Mouse (Mus musculus) neural tube, embryonic 15.5 days (tissue): Measurements from ENCODE around the gene Polr2l. TPM values are rescaled to one million over a fixed set of nuclear protein-coding genes. Genes with fewer than 3 reads are reported as not detected.

Experiments used
- ATAC-seq: fragments of 200-750 bp; cut with Nextera tagmentation; 2 replicates; pipeline ENCODE4 v1.8.0; 2017; ENCODE audit warnings: mild to moderate bottlenecking, moderate TSS enrichment, moderate library complexity; ENCODE audit not compliant: low FRiP score
- H3K27ac ChIP-seq: fragments of 300-500 bp; sonication (generic); replicated peaks from 2 replicates; pipeline ENCODE4 v1.5.1; 2015; ENCODE audit warnings: mild to moderate bottlenecking, inconsistent platforms
- H3K27me3 ChIP-seq: fragments of 300-500 bp; sonication (generic); replicated peaks from 2 replicates; pipeline ENCODE4 v1.6.1; 2015; ENCODE audit warnings: inconsistent platforms
- H3K36me3 ChIP-seq: fragments of 300-500 bp; sonication (generic); 2 replicates; pipeline ENCODE4 v1.6.1; 2015; ENCODE audit warnings: inconsistent platforms
- H3K4me1 ChIP-seq: fragments of 300-500 bp; sonication (generic); 2 replicates; pipeline ENCODE4 v1.6.1; 2015; ENCODE audit warnings: inconsistent platforms
- H3K4me2 ChIP-seq: fragments of 300-500 bp; sonication (generic); 2 replicates; pipeline ENCODE4 v1.6.1; 2015; ENCODE audit warnings: inconsistent platforms, mild to moderate bottlenecking, moderate library complexity
- H3K4me3 ChIP-seq: fragments of 300-500 bp; sonication (generic); replicated peaks from 2 replicates; pipeline ENCODE4 v1.5.1; 2015; ENCODE audit warnings: mild to moderate bottlenecking, inconsistent platforms
- H3K9ac ChIP-seq: fragments of 300-500 bp; sonication (generic); replicated peaks from 2 replicates; pipeline ENCODE4 v1.6.1; 2015; ENCODE audit warnings: mild to moderate bottlenecking, inconsistent platforms
- H3K9me3 ChIP-seq: fragments of 300-500 bp; sonication (generic); replicated peaks from 2 replicates; pipeline ENCODE4 v1.6.1; 2016; ENCODE audit warnings: inconsistent platforms
- WGBS: fragments of 180-500 bp; shearing (Covaris S2); methylation state at CpG from one replicate; pipeline ENCODE4 v1.1.7; 2015; ENCODE audit warnings: mixed read lengths; 5-methylcytosine and 5-hydroxymethylcytosine counted together
- polyA plus RNA-seq: library from polyadenylated mRNA; unstranded; fragments of >200 nt; fragmentation: Nextera tagmentation; extraction: Ambion mirVana; gene quantifications from 2 replicates; pipeline ENCODE4 v1.2.1, GENCODE M21; 2015

Gene Polr2l
- polyA plus RNA-seq, 1 experiment from 2014 or later: 89.8 TPM

- ATAC-seq: no peak
- H3K27ac ChIP-seq: no peak overlapping the region
- 0 out of 2 replicates have a peak, but pooled peaks cover 7% of the 10 kb centered on the region for H3K27me3 ChIP-seq
- H3K36me3 ChIP-seq: no peaks in the 10 kb centered on the region
- H3K9me3 ChIP-seq: no peaks in the 10 kb centered on the region
- H3K4me3 ChIP-seq: peak overlapping the region; percentile 62
- WGBS: 80% methylated on average over 6 of the region's 6 CpGs
- peak overlapping the region; percentile 31; the same call in 1 of the 2 replicates for H3K9ac ChIP-seq
- peak overlapping the region; percentile 80 for H3K4me2 ChIP-seq
- peaks cover 49% of the 10 kb centered on the region for H3K4me1 ChIP-seq
Observed at GRCm38 (mm10) chr7:141483114-141483653, 8.3 kb upstream of the Polr2l start.

- 11% methylated on average over 11 of the region's 11 CpGs for WGBS
- H3K9ac ChIP-seq: peak overlapping the region; percentile 64
- H3K36me3 ChIP-seq: no peaks in the 10 kb centered on the region
- H3K4me3 ChIP-seq: peak overlapping the region; percentile 62
- no peaks in the 10 kb centered on the region for H3K9me3 ChIP-seq
- H3K27ac ChIP-seq: peak overlapping the region; percentile 82
- ATAC-seq: peak; percentile 3; the same call in 1 of the 2 replicates
- H3K4me2 ChIP-seq: peak overlapping the region; percentile 80
- H3K27me3 ChIP-seq: 0 out of 2 replicates have a peak, but pooled peaks cover 7% of the 10 kb centered on the region
- H3K4me1 ChIP-seq: peaks cover 53% of the 10 kb centered on the region
Observed at GRCm38 (mm10) chr7:141482531-141483024, 7.6 kb upstream of the Polr2l start.

GRCm38 (mm10) chr7:141481498-141482401 is 6.8 kb upstream of the Polr2l start:
- H3K36me3 ChIP-seq: no peaks in the 10 kb centered on the region
- H3K9ac ChIP-seq: peak overlapping the region; percentile 64
- H3K27ac ChIP-seq: peak overlapping the region; percentile 82
- H3K4me2 ChIP-seq: peak overlapping the region; percentile 80
- H3K4me3 ChIP-seq: peak overlapping the region; percentile 62
- no peaks in the 10 kb centered on the region for H3K9me3 ChIP-seq
- 0 out of 2 replicates have a peak, but pooled peaks cover 7% of the 10 kb centered on the region for H3K27me3 ChIP-seq
- H3K4me1 ChIP-seq: peaks cover 59% of the 10 kb centered on the region
- under 1% methylated on average over 81 of the region's 81 CpGs for WGBS
- ATAC-seq: peak; percentile 79

GRCm38 (mm10) chr7:141480842-141481497 is 6.0 kb upstream of the Polr2l start:
- peak; percentile 43; the same call in 1 of the 2 replicates for ATAC-seq
- peaks cover 67% of the 10 kb centered on the region for H3K4me1 ChIP-seq
- peak overlapping the region; percentile 62 for H3K4me3 ChIP-seq
- H3K9me3 ChIP-seq: no peaks in the 10 kb centered on the region
- H3K27ac ChIP-seq: peak overlapping the region; percentile 82
- H3K36me3 ChIP-seq: no peaks in the 10 kb centered on the region
- H3K9ac ChIP-seq: 0 out of 2 replicates have a peak overlapping the region, but pooled peaks have one; percentile 64
- H3K27me3 ChIP-seq: peaks cover 12% of the 10 kb centered on the region
- WGBS: 4% methylated on average over 10 of the region's 10 CpGs
- H3K4me2 ChIP-seq: peak overlapping the region; percentile 80

- Histone ChIP-seq H3K36me3 (no peaks in the 10 kb centered on the region), H3K27me3 (peaks cover 12% of the 10 kb centered on the region), H3K4me1 (peaks cover 63% of the 10 kb centered on the region), H3K4me2 (0 out of 2 replicates have a peak overlapping the region, but pooled peaks have one; percentile 1), H3K4me3 (no peak overlapping the region), H3K9ac (no peak overlapping the region), H3K9me3 (no peaks in the 10 kb centered on the region), H3K27ac (no peak overlapping the region)
- 77% methylated on average over 5 of the region's 5 CpGs for WGBS
- no peak for ATAC-seq
Observed at GRCm38 (mm10) chr7:141478270-141478748, 3.4 kb upstream of the Polr2l start.

GRCm38 (mm10) chr7:141477578-141478269 is 2.8 kb upstream of the Polr2l start:
- ATAC-seq: no peak
- H3K9ac ChIP-seq: no peak overlapping the region
- H3K27me3 ChIP-seq: peaks cover 10% of the 10 kb centered on the region
- WGBS: 67% methylated on average over 4 of the region's 4 CpGs
- 0 out of 2 replicates have a peak overlapping the region, but pooled peaks have one; percentile 1 for H3K4me2 ChIP-seq
- no peak overlapping the region; the same call in 1 of the 2 replicates for H3K27ac ChIP-seq
- H3K36me3 ChIP-seq: peaks cover 1% of the 10 kb centered on the region; the same call in 1 of the 2 replicates
- peaks cover 61% of the 10 kb centered on the region for H3K4me1 ChIP-seq
- H3K9me3 ChIP-seq: no peaks in the 10 kb centered on the region
- H3K4me3 ChIP-seq: no peak overlapping the region

GRCm38 (mm10) chr7:141476981-141477370 is 2.0 kb upstream of the Polr2l start:
- Histone ChIP-seq H3K4me3 (0 out of 2 replicates have a peak overlapping the region, but pooled peaks have one; percentile 72), H3K9me3 (no peaks in the 10 kb centered on the region), H3K27ac (no peak overlapping the region; the same call in none of the 2 replicates), H3K9ac (no peak overlapping the region), H3K27me3 (peaks cover 10% of the 10 kb centered on the region), H3K4me2 (peak overlapping the region; percentile 94), H3K36me3 (peaks cover 9% of the 10 kb centered on the region), H3K4me1 (peaks cover 56% of the 10 kb centered on the region)
- ATAC-seq: no peak
- WGBS: 23% methylated on average over 7 of the region's 7 CpGs

GRCm38 (mm10) chr7:141476226-141476980 is 1.5 kb upstream of the Polr2l start:
- Histone ChIP-seq H3K4me1 (peaks cover 53% of the 10 kb centered on the region), H3K9me3 (no peaks in the 10 kb centered on the region), H3K4me3 (peak overlapping the region; percentile 72), H3K9ac (peak overlapping the region; percentile 80; the same call in 1 of the 2 replicates), H3K36me3 (peaks cover 12% of the 10 kb centered on the region), H3K4me2 (peak overlapping the region; percentile 94), H3K27ac (peak overlapping the region; percentile 84), H3K27me3 (peaks cover 10% of the 10 kb centered on the region)
- no peak for ATAC-seq
- 5% methylated on average over 17 of the region's 17 CpGs for WGBS

GRCm38 (mm10) chr7:141475805-141476158 is 850 bp upstream of the Polr2l start:
- Histone ChIP-seq H3K9ac (peak overlapping the region; percentile 80), H3K27me3 (peaks cover 10% of the 10 kb centered on the region), H3K4me1 (peaks cover 46% of the 10 kb centered on the region), H3K27ac (peak overlapping the region; percentile 84), H3K4me2 (peak overlapping the region; percentile 94), H3K36me3 (peaks cover 18% of the 10 kb centered on the region), H3K9me3 (no peaks in the 10 kb centered on the region), H3K4me3 (peak overlapping the region; percentile 72)
- no peak for ATAC-seq
- 4% methylated on average over 12 of the region's 12 CpGs for WGBS

- peaks cover 57% of the 10 kb centered on the region for H3K4me1 ChIP-seq
Observed at GRCm38 (mm10) chr7:141474160-141474559, 772 bp downstream of the Polr2l start.

More at GRCm38 (mm10) chr7:141474160-141474559, 772 bp downstream of the Polr2l start:
- H3K36me3 ChIP-seq: peaks cover 29% of the 10 kb centered on the region
- no peak overlapping the region for H3K27ac ChIP-seq
- 9% methylated on average over 5 of the region's 5 CpGs for WGBS
- H3K9ac ChIP-seq: peak overlapping the region; percentile 80
- H3K9me3 ChIP-seq: no peaks in the 10 kb centered on the region
- peak overlapping the region; percentile 72 for H3K4me3 ChIP-seq
- ATAC-seq: no peak
- peak overlapping the region; percentile 94 for H3K4me2 ChIP-seq
- H3K27me3 ChIP-seq: peaks cover 8% of the 10 kb centered on the region
